Comparison of ENCODE assay signal across 12 mouse cellular contexts in genomic region chr6:51458925-51459312, GRCm38 (mm10). TPM values are rescaled to one million over a fixed set of nuclear protein-coding genes. Genes with fewer than 3 reads are reported as not detected.
A peak's percentile ranks its signal among the peaks of the same experiment; 100 is the strongest.
DNase-seq lines count a peak whose midpoint lies in the region; ATAC-seq lines count a peak whose summit lies in the region.
"Had no signal": no experiment of that assay in that cellular context is flagged by ENCODE, and none has a peak within 500 bp of the region (broad histone marks: within the 10 kb centered on the region; RNA-seq: fewer than 3 reads in every experiment).

No protein-coding gene starts in this region.

- no peak overlapping the region for H3K27ac ChIP-seq in embryonic facial prominence, embryonic 12.5 days
- no peak overlapping the region for H3K27ac ChIP-seq in embryonic facial prominence, embryonic 10.5 days (replicated peaks)
- no peak overlapping the region for H3K27ac ChIP-seq in forebrain, embryonic 16.5 days (ENCODE audit: low read length)
- H3K27ac ChIP-seq: neural tube, embryonic 12.5 days had no signal

- peak; percentile 10; the same call in 1 of the 2 replicates for ATAC-seq in embryonic facial prominence, embryonic 12.5 days (ENCODE audit: insufficient number of reproducible peaks, insufficient read depth, low FRiP score, low TSS enrichment)
- ATAC-seq in forebrain, embryonic 16.5 days: peak; percentile 29; the same call in 1 of the 2 replicates
- peak; percentile 11; the same call in 1 of the 2 replicates for ATAC-seq in megakaryocyte progenitor cell, adult 5-6 weeks (replicated peaks; ENCODE audit: poor library complexity)

- peaks cover 6% of the 10 kb centered on the region; the same call in 1 of the 2 replicates for H3K4me1 ChIP-seq in embryonic facial prominence, embryonic 12.5 days
- no peaks in the 10 kb centered on the region for H3K4me1 ChIP-seq in embryonic facial prominence, embryonic 10.5 days
- peaks cover 2% of the 10 kb centered on the region; the same call in 1 of the 2 replicates for H3K4me1 ChIP-seq in forebrain, embryonic 16.5 days (replicated peaks; ENCODE audit: control insufficient read depth, insufficient read depth, low read length)
- H3K4me1 ChIP-seq: neural tube, embryonic 12.5 days had no signal

- no peak for DNase-seq in embryonic facial prominence, embryonic 10.5 days (ENCODE audit: low spot score)
- peak; percentile 55 for DNase-seq in A20 (ENCODE audit: low read depth, low spot score)
- DNase-seq in ovary, adult 18-20 months (ENCODE audit: low spot score): no peak
- DNase-seq in gastrocnemius, adult 8-10 months (ENCODE audit: low spot score in 2 of 2): no peak
- DNase-seq in spleen, adult 12 weeks (ENCODE audit: low spot score): no peak
- DNase-seq: gastrocnemius, postnatal 25 days; layer of hippocampus, adult 9-11 months; thymus, postnatal 25 days had no signal

- H3K4me3 ChIP-seq in embryonic facial prominence, embryonic 12.5 days: no peak overlapping the region
- H3K4me3 ChIP-seq in embryonic facial prominence, embryonic 10.5 days: no peak overlapping the region
- H3K4me3 ChIP-seq in forebrain, embryonic 16.5 days (replicated peaks; ENCODE audit: low read length): no peak overlapping the region
- H3K4me3 ChIP-seq: neural tube, embryonic 12.5 days had no signal

- no peak overlapping the region for H3K4me2 ChIP-seq in embryonic facial prominence, embryonic 12.5 days (replicated peaks)
- H3K4me2 ChIP-seq in forebrain, embryonic 16.5 days (ENCODE audit: low read length): no peak overlapping the region
- H3K4me2 ChIP-seq: neural tube, embryonic 12.5 days had no signal

- no peak overlapping the region for H3K9ac ChIP-seq in embryonic facial prominence, embryonic 12.5 days
- no peak overlapping the region for H3K9ac ChIP-seq in forebrain, embryonic 16.5 days (replicated peaks; ENCODE audit: low read depth, low read length)
- H3K9ac ChIP-seq: neural tube, embryonic 12.5 days had no signal

- peaks cover 40% of the 10 kb centered on the region for H3K36me3 ChIP-seq in embryonic facial prominence, embryonic 12.5 days
- H3K36me3 ChIP-seq in embryonic facial prominence, embryonic 10.5 days (replicated peaks): peaks cover 65% of the 10 kb centered on the region
- H3K36me3 ChIP-seq in forebrain, embryonic 16.5 days (ENCODE audit: control insufficient read depth, insufficient read depth): peaks cover 32% of the 10 kb centered on the region

- H3K9me3 ChIP-seq in embryonic facial prominence, embryonic 12.5 days: no peaks in the 10 kb centered on the region
- H3K9me3 ChIP-seq in embryonic facial prominence, embryonic 10.5 days: no peaks in the 10 kb centered on the region
- H3K9me3 ChIP-seq in forebrain, embryonic 16.5 days (ENCODE audit: control insufficient read depth, low read length): no peaks in the 10 kb centered on the region
- H3K9me3 ChIP-seq: neural tube, embryonic 12.5 days had no signal

- WGBS in embryonic facial prominence, embryonic 12.5 days: 34% methylated on average over 2 of the region's 2 CpGs
- WGBS in embryonic facial prominence, embryonic 10.5 days: 43% methylated on average over 2 of the region's 2 CpGs
- WGBS in forebrain, embryonic 16.5 days: 49% methylated on average over 2 of the region's 2 CpGs

- no peaks in the 10 kb centered on the region for H3K27me3 ChIP-seq in embryonic facial prominence, embryonic 12.5 days
- no peaks in the 10 kb centered on the region for H3K27me3 ChIP-seq in embryonic facial prominence, embryonic 10.5 days (replicated peaks; ENCODE audit: low read depth, poor library complexity, severe bottlenecking)
- no peaks in the 10 kb centered on the region for H3K27me3 ChIP-seq in forebrain, embryonic 16.5 days (replicated peaks; ENCODE audit: control insufficient read depth, insufficient read depth, low read length)
- H3K27me3 ChIP-seq: neural tube, embryonic 12.5 days had no signal

RNA-seq across cellular contexts. Expression of gene Hnrnpa2b1, which starts 10.8 kb away (rescaled TPM):
- polyA plus RNA-seq in embryonic facial prominence, embryonic 12.5 days (2016; fragmentation: Nextera tagmentation; extraction: Ambion mirVana): 2,177 and 2,461 TPM in 2 replicates
- polyA plus RNA-seq in embryonic facial prominence, embryonic 10.5 days (2016; fragmentation: Nextera tagmentation; extraction: Ambion mirVana): 2,407 and 2,547 TPM in 2 replicates
- polyA plus RNA-seq in forebrain, embryonic 16.5 days (2015; fragmentation: Nextera tagmentation; extraction: Ambion mirVana): 1,940 and 1,995 TPM in 2 replicates
- total RNA-seq in megakaryocyte progenitor cell, adult 5-6 weeks (2015): 1,568 and 1,722 TPM in 2 replicates
- total RNA-seq in megakaryocyte progenitor cell, adult 5-6 weeks (2017): 1,303 and 1,754 TPM in 2 replicates
- 100 to 1,000 TPM; 250 to 326 (median 277) TPM for total RNA-seq in gastrocnemius, adult 8-10 months (2022)

RNA-seq across cellular contexts. Expression of gene Cbx3, which starts 11.2 kb away (rescaled TPM):
- 545 and 581 TPM in 2 replicates for polyA plus RNA-seq in embryonic facial prominence, embryonic 12.5 days (2016; fragmentation: Nextera tagmentation; extraction: Ambion mirVana)
- polyA plus RNA-seq in embryonic facial prominence, embryonic 10.5 days (2016; fragmentation: Nextera tagmentation; extraction: Ambion mirVana): 700 and 747 TPM in 2 replicates
- 537 and 587 TPM in 2 replicates for polyA plus RNA-seq in forebrain, embryonic 16.5 days (2015; fragmentation: Nextera tagmentation; extraction: Ambion mirVana)
- 277 and 292 TPM in 2 replicates for total RNA-seq in megakaryocyte progenitor cell, adult 5-6 weeks (2015)
- total RNA-seq in megakaryocyte progenitor cell, adult 5-6 weeks (2017): 426 and 503 TPM in 2 replicates
- total RNA-seq in gastrocnemius, adult 8-10 months (2022): 10 to 100 TPM; 42.8 to 52.3 (median 46.3) TPM

RNA-seq across cellular contexts. Expression of gene Nfe2l3, which starts 26.4 kb away (rescaled TPM):
- 1.9 and 2.1 TPM in 2 replicates for polyA plus RNA-seq in embryonic facial prominence, embryonic 12.5 days (2016; fragmentation: Nextera tagmentation; extraction: Ambion mirVana)
- 1.3 and 1.6 TPM in 2 replicates for polyA plus RNA-seq in embryonic facial prominence, embryonic 10.5 days (2016; fragmentation: Nextera tagmentation; extraction: Ambion mirVana)
- polyA plus RNA-seq in forebrain, embryonic 16.5 days (2015; fragmentation: Nextera tagmentation; extraction: Ambion mirVana): 14.2 and 16.1 TPM in 2 replicates
- not detected in 2 replicates for total RNA-seq in megakaryocyte progenitor cell, adult 5-6 weeks (2015)
- total RNA-seq in megakaryocyte progenitor cell, adult 5-6 weeks (2017): 0.30 TPM in 1 of 2 replicates, not detected in the other
- total RNA-seq in gastrocnemius, adult 8-10 months (2022): not detected
- total RNA-seq: gastrocnemius, postnatal 25 days had no signal
